Mouse (Mus musculus): ENCODE measurements around the gene Usp38.

DNA sequence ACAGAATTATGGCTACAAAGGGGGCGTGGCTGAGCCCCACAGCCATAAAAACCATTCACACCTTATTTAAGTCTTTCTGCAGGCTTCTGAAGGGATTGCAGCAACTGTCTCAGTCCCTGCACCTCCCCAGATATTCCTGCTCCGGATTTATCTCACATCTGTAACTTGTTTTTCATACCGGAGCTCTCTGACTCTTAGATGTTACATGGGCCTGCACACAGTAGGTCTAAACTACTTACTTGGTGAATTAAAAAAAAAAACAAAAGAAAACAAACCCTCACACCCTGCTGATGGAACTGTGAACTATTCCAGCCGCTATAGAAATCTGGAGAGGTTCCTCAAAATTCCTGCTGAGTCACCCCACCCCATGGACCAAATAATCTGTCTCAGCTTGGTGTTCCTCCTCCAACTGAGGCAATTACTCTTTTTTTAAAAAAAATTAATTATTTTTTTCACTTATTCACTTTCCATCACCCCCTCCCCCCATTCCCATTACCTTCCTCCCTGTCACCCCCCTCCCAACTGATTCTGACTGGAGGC lies 53.6 kb downstream of the Usp38 start:
- TF ChIP-seq CTCF (IDR thresholded peaks at IDR 0.05; ENCODE audit: low read depth, low read length) (no peak), TAL1 (conservative IDR thresholded peaks at IDR 0.05; ENCODE audit: low read depth, low read length) (no peak)
